Mouse (Mus musculus): ENCODE data around the gene Il2rg.

GRCm38 (mm10) chrX:101290111-101290510 lies 22.1 kb upstream of the Il2rg start:
- TF ChIP-seq POLR2A (IDR thresholded peaks at IDR 0.05; ENCODE audit: low read depth, low read length), result no peak
- no peak for TF ChIP-seq CTCF (IDR thresholded peaks at IDR 0.05; ENCODE audit: extremely low read depth, insufficient read length, insufficient replicate concordance, low read depth, low read length)

Data from small intestine, adult 2 months (tissue).